Mouse (Mus musculus) erythroblast, embryonic 14.5 days (primary cell): ENCODE results near the gene Bdkrb2.

Source experiments
- GATA1 ChIP-seq: IDR thresholded peaks from 2 replicates; pipeline ENCODE4 v1.6.1; 2012; ENCODE audit warnings: low read length, inconsistent platforms, mixed read lengths
- TAL1 ChIP-seq: IDR thresholded peaks from 3 replicates; pipeline ENCODE4 v1.6.1; 2012; ENCODE audit warnings: low read length, inconsistent platforms, mixed read lengths

DNA sequence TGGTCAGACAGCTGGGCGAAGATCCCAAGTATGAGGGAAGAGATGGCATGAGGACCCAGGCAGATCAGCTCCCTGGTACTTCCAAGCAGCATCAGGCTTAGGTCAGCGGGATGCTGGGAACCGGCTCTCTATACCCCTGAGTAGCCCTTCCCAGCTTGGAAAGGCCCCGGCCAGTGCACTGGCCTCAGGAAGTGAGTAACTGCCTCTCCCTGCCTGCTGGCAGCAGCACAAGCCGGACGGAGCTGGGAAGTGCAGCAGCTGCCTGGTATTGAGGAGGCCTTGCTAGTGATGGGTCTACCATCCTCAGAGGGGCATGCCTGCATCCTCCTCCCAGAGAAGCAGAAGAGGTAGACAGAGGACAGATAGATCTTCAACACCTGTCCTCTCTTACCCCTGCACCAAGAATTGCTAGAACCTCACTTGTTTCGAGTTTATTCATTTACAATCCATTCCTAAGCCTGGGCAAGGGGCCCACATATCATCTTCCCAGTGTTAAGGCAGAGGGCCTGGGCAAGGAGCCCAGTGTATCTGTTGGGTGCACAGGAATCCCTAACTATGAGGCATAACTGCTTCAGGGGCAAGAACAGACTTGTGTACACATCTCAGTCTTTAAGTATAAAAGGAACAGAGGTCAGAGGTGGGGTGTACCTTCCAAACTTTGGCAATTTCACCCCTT, 5.6 kb upstream of the Bdkrb2 start:
- TF ChIP-seq GATA1 (no peak), TAL1 (no peak)
